Mouse (Mus musculus): ENCODE measurements around the gene Ehbp1. TPM values are rescaled to one million over a fixed set of nuclear protein-coding genes. Genes with fewer than 3 reads are reported as not detected.

The Ehbp1 gene
- polyA plus RNA-seq, 1 experiment, result not detected

GRCm38 (mm10) chr11:22089346-22089745, 252.7 kb downstream of the Ehbp1 start:
- Histone ChIP-seq H3K4me3 (ENCODE audit: insufficient read depth, low read depth, low read length) (no peak overlapping the region), H3K27ac (ENCODE audit: insufficient read depth, low read depth, low read length) (no peak overlapping the region), H3K4me1 (ENCODE audit: control insufficient read depth, insufficient read depth, low read length) (peaks cover 3% of the 10 kb centered on the region)
- 60% methylated on average over 8 of the region's 8 CpGs for WGBS
- TF ChIP-seq CTCF (IDR thresholded peaks at IDR 0.05; ENCODE audit: insufficient read depth, low read depth, low read length), result no peak
- no peak for TF ChIP-seq POLR2A (IDR thresholded peaks at IDR 0.05; ENCODE audit: insufficient read depth, low read depth, low read length)

- no peaks in the 10 kb centered on the region for H3K4me1 ChIP-seq (ENCODE audit: control insufficient read depth, insufficient read depth, low read length)
- no peak overlapping the region for H3K27ac ChIP-seq (ENCODE audit: insufficient read depth, low read depth, low read length)
- TF ChIP-seq POLR2A (IDR thresholded peaks at IDR 0.05; ENCODE audit: insufficient read depth, low read depth, low read length), result no peak
- TF ChIP-seq CTCF (IDR thresholded peaks at IDR 0.05; ENCODE audit: insufficient read depth, low read depth, low read length), result no peak
- 77% methylated on average over 2 of the region's 2 CpGs for WGBS
- H3K4me3 ChIP-seq (ENCODE audit: insufficient read depth, low read depth, low read length), result no peak overlapping the region
Measured at GRCm38 (mm10) chr11:22063352-22063751, 278.7 kb downstream of the Ehbp1 start.

- TF ChIP-seq POLR2A (IDR thresholded peaks at IDR 0.05; ENCODE audit: insufficient read depth, low read depth, low read length), result no peak
- no peak for TF ChIP-seq CTCF (IDR thresholded peaks at IDR 0.05; ENCODE audit: insufficient read depth, low read depth, low read length)
- H3K27ac ChIP-seq (ENCODE audit: insufficient read depth, low read depth, low read length), result no peak overlapping the region
- WGBS, result 94% methylated on average over 4 of the region's 4 CpGs
- no peak overlapping the region for H3K4me3 ChIP-seq (ENCODE audit: insufficient read depth, low read depth, low read length)
- no peaks in the 10 kb centered on the region for H3K4me1 ChIP-seq (ENCODE audit: control insufficient read depth, insufficient read depth, low read length)
Measured at GRCm38 (mm10) chr11:22061660-22062059, 280.4 kb downstream of the Ehbp1 start.

- TF ChIP-seq CTCF (IDR thresholded peaks at IDR 0.05; ENCODE audit: insufficient read depth, low read depth, low read length), result no peak
- no peak for TF ChIP-seq POLR2A (IDR thresholded peaks at IDR 0.05; ENCODE audit: insufficient read depth, low read depth, low read length)
- Histone ChIP-seq H3K4me1 (ENCODE audit: control insufficient read depth, insufficient read depth, low read length) (no peaks in the 10 kb centered on the region), H3K27ac (ENCODE audit: insufficient read depth, low read depth, low read length) (no peak overlapping the region), H3K4me3 (ENCODE audit: insufficient read depth, low read depth, low read length) (no peak overlapping the region)
- 84% methylated on average over 5 of the region's 5 CpGs for WGBS
Measured at GRCm38 (mm10) chr11:22057538-22057937, 284.6 kb downstream of the Ehbp1 start.

- no peak overlapping the region for H3K27ac ChIP-seq (ENCODE audit: insufficient read depth, low read depth, low read length)
- TF ChIP-seq POLR2A (IDR thresholded peaks at IDR 0.05; ENCODE audit: insufficient read depth, low read depth, low read length) (no peak), CTCF (IDR thresholded peaks at IDR 0.05; ENCODE audit: insufficient read depth, low read depth, low read length) (no peak)
- H3K4me3 ChIP-seq (ENCODE audit: insufficient read depth, low read depth, low read length), result no peak overlapping the region
- WGBS, result 83% methylated on average over 6 of the region's 6 CpGs
- no peaks in the 10 kb centered on the region for H3K4me1 ChIP-seq (ENCODE audit: control insufficient read depth, insufficient read depth, low read length)
Measured at GRCm38 (mm10) chr11:22055908-22056307, 286.2 kb downstream of the Ehbp1 start.

- Histone ChIP-seq H3K4me1 (ENCODE audit: control insufficient read depth, insufficient read depth, low read length) (no peaks in the 10 kb centered on the region), H3K27ac (ENCODE audit: insufficient read depth, low read depth, low read length) (no peak overlapping the region), H3K4me3 (ENCODE audit: insufficient read depth, low read depth, low read length) (no peak overlapping the region)
- whole genome bisulfite sequencing, result 85% methylated on average over 10 of the region's 10 CpGs
- TF ChIP-seq POLR2A (IDR thresholded peaks at IDR 0.05; ENCODE audit: insufficient read depth, low read depth, low read length) (no peak), CTCF (IDR thresholded peaks at IDR 0.05; ENCODE audit: insufficient read depth, low read depth, low read length) (no peak)
Measured at GRCm38 (mm10) chr11:22053034-22053668, 288.9 kb downstream of the Ehbp1 start.

- 91% methylated on average over 7 of the region's 7 CpGs for WGBS
- no peak for TF ChIP-seq CTCF (IDR thresholded peaks at IDR 0.05; ENCODE audit: insufficient read depth, low read depth, low read length)
- TF ChIP-seq POLR2A (IDR thresholded peaks at IDR 0.05; ENCODE audit: insufficient read depth, low read depth, low read length), result no peak
- Histone ChIP-seq H3K4me1 (ENCODE audit: control insufficient read depth, insufficient read depth, low read length) (no peaks in the 10 kb centered on the region), H3K4me3 (ENCODE audit: insufficient read depth, low read depth, low read length) (no peak overlapping the region), H3K27ac (ENCODE audit: insufficient read depth, low read depth, low read length) (no peak overlapping the region)
Measured at GRCm38 (mm10) chr11:22050864-22051263, 291.2 kb downstream of the Ehbp1 start.

GRCm38 (mm10) chr11:22039854-22040426, 302.2 kb downstream of the Ehbp1 start:
- Histone ChIP-seq H3K27ac (ENCODE audit: insufficient read depth, low read depth, low read length) (no peak overlapping the region), H3K4me1 (ENCODE audit: control insufficient read depth, insufficient read depth, low read length) (no peaks in the 10 kb centered on the region), H3K4me3 (ENCODE audit: insufficient read depth, low read depth, low read length) (no peak overlapping the region)
- TF ChIP-seq CTCF (IDR thresholded peaks at IDR 0.05; ENCODE audit: insufficient read depth, low read depth, low read length), result no peak
- no peak for TF ChIP-seq POLR2A (IDR thresholded peaks at IDR 0.05; ENCODE audit: insufficient read depth, low read depth, low read length)
- 87% methylated on average over 6 of the region's 6 CpGs for WGBS

GRCm38 (mm10) chr11:22034564-22035105, 307.5 kb downstream of the Ehbp1 start:
- no peak for TF ChIP-seq CTCF (IDR thresholded peaks at IDR 0.05; ENCODE audit: insufficient read depth, low read depth, low read length)
- TF ChIP-seq POLR2A (IDR thresholded peaks at IDR 0.05; ENCODE audit: insufficient read depth, low read depth, low read length), result no peak
- Histone ChIP-seq H3K27ac (ENCODE audit: insufficient read depth, low read depth, low read length) (no peak overlapping the region), H3K4me1 (ENCODE audit: control insufficient read depth, insufficient read depth, low read length) (no peaks in the 10 kb centered on the region), H3K4me3 (ENCODE audit: insufficient read depth, low read depth, low read length) (no peak overlapping the region)
- WGBS, result 46% methylated on average over 7 of the region's 7 CpGs

All from olfactory bulb, adult 2 months (tissue).